Mouse (Mus musculus): ENCODE results near the gene Cfdp1. TPM values are rescaled to one million over a fixed set of nuclear protein-coding genes. Genes with fewer than 3 reads are reported as not detected.
"Not testable (repeated sequence)": the region's sequence is repeated elsewhere in the genome, so short reads cannot be mapped to it uniquely, and the experiment has no call there.

Cfdp1 gene
- polyA plus RNA-seq, 1 experiment: 111 TPM

DNA sequence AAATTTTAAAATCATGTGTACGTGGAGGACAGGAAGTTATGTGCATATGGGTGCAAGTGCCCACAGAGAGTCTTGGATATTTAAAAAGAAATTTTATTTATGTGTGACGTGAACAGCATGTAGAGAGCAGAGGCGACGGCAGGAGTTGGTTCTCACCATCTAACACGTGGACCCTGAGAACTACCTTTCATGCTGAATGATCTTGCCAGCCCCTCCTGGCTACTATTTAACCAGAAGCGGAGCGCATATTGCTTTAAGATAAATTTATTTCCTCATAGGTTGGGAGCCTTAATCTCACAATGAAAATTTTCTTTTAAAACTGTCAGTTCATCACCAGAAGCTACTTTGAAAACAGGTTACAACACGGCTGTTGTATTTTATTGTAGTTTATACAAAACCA lies 10.6 kb upstream of the Cfdp1 start:
- no peak for DNase-seq (ENCODE audit: extremely low spot score in 1 of 2, low spot score in 1 of 2)

DNA sequence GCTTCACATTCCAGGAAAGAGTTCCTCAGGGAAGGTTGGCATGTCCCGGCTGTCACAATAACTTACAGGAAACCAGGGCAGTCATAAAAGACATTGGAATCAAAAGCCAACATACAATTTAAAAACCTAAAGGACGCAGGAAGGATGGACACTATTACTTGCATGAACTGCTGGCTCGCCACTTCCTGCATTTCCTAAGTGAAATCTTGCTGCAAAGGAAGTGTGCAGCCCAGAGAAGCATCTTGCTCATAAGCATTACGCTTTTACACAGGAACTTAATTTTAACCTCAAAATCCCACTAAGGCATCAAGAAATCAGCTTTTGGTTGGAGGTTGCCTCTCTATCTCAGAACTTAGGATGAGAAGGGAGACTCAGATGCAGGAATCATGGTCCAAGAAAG lies 9.2 kb upstream of the Cfdp1 start:
- no peak for DNase-seq (ENCODE audit: extremely low spot score in 1 of 2, low spot score in 1 of 2)

DNA sequence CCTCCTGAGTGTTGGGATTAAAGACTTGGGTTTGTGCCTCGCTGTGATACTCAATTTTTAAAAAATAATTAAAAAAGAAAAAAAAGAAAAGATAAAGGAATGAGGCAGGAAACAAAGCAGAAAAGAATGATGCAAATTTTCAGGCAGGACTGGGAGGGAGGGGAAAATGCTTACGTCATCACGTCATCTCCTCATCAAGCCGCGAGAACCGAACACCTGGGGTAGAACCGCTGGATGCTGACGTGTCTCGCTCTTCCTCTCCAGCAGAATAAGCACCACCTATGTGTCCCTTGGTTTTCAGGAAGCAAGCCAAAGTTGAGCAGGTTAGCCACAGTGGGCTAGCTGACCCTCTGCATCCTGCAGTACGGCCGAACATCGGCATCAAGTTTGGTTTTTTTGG lies 1.9 kb upstream of the Cfdp1 start:
- no peak for DNase-seq (ENCODE audit: extremely low spot score in 1 of 2, low spot score in 1 of 2)

DNA sequence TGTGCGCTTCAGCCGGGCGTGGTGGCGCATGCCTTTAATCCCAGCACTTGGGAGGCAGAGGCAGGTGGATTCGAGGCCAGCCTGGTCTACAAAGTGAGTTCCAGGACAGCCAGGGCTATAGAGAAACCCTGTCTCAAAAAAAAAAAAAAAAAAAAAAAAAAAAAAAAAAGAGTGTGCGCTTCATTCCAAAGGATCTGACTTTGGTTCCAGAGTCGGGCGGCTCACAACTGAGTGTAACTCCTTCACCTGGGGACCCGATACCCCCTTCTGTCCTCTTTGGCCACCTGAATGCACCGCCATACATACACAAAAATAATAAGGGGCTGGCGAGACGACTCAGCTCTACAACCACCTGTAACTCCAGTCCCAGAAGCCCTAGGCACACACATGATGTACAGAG lies 872 bp downstream of the Cfdp1 start:
- DNase-seq (ENCODE audit: extremely low spot score in 1 of 2, low spot score in 1 of 2): not testable (repeated sequence)

DNA sequence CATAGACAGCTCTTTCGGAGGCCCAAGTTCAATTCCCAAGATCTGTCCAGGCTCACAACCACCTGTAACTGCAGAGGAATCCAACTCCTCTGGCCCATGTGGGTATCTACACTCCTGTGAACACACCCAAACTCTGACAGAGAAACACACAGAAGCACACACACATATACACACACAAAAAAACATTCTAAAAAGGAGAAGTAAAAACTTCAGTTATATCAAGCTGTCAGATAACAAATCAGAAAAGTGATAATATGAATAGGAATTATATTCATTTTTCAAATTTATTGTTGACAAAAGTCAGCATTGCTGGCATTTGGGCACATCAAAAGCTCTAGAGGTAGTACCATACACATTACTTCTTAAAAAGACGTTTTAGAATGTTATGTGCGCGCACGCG lies 7.3 kb downstream of the Cfdp1 start:
- no peak for DNase-seq (ENCODE audit: extremely low spot score in 1 of 2, low spot score in 1 of 2)

DNA sequence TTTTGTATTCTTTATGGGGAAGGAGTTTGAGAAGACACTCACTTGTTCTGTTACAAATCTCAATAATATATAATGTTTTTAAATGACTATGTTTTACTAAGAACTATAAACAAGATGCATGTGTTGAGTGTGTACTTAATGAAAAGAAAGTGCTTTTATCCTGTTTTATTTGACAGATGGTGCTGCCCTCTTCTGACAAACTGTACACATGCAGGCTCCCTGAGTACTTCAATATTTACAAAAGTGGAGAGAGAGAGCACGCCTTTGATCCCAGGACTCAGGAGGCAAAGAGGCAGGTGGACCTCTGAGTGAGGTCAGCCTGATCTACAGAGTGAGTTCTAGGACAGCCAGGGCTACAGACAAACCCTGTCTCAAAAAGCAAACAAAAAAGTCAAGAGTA lies 18.6 kb downstream of the Cfdp1 start:
- DNase-seq (ENCODE audit: extremely low spot score in 1 of 2, low spot score in 1 of 2): peak in 1 of 2 experiments; percentile 33

DNA sequence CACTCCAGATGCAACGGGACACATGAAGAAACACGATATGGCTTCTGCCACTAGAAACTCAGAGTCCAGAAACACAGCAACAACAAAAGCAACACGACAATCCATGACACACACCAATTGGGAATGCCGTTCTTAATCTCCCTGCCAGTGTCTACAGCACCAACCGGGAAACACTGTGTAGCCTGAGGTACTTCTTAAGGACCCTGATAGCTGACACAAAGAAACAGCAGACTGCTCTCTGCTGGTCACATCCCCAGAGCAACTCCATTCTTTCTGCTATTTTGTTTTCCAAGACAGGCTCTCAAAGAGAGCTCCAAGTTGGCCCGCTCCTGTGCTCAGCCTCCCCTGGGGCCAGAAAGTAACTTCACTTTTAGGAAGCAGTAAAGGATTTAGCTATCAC lies 20.1 kb downstream of the Cfdp1 start:
- no peak for DNase-seq (ENCODE audit: extremely low spot score in 1 of 2, low spot score in 1 of 2)

DNA sequence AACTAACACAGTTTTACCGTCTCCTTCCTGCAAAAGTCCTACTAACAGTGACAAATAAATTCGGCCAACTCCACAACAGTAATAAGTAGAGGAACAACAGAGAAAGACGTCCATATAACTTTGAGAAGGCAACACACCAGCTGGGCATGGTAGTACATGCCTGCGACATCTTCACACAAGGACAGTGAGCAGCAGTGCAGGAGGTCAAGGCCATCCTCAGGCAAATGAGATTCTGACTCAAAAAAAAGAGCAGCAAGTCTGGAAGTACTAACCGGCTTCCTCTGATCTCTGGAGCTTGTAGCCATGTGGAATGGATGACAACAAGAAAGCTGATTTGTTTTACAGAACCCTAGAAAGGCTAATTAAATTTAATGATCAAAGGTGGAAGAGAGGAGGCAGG lies 21.1 kb downstream of the Cfdp1 start:
- DNase-seq (ENCODE audit: extremely low spot score in 1 of 2, low spot score in 1 of 2): no peak

DNA sequence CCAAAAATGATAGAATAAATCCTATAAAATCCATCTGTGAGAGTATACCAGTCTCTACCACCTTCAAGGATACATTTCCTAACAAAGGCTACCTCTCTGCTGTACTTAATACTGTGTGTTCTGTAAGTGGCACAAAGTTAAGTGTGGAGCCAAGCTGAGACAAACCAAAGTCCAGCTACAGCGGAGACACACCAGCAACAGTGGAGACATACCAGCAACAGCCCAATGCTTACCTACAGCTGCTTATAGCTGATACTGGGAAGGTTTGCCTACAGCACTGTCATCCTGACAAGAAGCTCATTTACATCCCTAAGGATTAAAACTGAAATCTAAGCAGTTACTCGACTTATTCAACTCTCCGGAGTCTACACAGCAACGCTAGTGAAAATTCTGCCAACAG lies 22.1 kb downstream of the Cfdp1 start:
- no peak for DNase-seq (ENCODE audit: extremely low spot score in 1 of 2, low spot score in 1 of 2)

DNA sequence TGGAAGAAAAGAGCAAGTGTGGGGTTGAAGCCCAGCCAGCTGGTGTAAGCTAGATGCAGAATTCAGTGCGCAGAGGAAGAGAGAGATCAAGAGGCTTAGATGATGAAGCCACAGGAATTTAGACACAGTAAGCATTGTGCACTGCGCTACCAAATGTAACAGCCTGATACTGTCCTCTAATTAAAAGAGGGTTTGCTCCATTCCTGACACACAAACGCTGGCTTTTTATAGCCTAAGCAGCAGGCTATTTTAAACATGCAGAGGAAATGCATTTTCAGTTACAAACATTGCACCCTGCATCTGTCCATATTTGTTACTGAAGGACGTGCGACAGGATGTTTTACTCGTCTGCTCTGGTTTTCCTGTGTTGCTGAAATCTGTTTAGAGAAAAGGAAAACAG lies 25.5 kb downstream of the Cfdp1 start:
- peak in 1 of 2 experiments; percentile 33 for DNase-seq (ENCODE audit: extremely low spot score in 1 of 2, low spot score in 1 of 2)

DNA sequence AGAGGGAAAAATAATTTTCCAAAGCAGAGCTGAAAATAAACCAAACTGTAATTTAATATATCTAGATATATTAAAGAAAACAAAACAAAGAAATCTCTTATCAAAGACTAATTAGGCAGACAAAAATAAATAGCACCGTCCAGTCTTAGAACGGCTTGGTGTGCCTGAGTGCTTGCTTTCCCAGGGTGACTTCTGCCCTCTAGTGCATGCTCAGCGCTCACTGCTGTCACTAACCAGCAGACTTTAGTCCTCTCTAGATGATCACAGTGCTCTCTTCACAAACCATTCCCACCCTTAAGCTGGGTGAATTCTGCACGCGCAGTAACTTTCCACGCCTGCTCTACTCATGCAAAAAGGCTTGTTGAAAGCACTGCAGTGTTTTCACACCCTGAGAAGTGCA lies 28.9 kb downstream of the Cfdp1 start:
- peak in 1 of 2 experiments; percentile 30 for DNase-seq (ENCODE audit: extremely low spot score in 1 of 2, low spot score in 1 of 2)

DNA sequence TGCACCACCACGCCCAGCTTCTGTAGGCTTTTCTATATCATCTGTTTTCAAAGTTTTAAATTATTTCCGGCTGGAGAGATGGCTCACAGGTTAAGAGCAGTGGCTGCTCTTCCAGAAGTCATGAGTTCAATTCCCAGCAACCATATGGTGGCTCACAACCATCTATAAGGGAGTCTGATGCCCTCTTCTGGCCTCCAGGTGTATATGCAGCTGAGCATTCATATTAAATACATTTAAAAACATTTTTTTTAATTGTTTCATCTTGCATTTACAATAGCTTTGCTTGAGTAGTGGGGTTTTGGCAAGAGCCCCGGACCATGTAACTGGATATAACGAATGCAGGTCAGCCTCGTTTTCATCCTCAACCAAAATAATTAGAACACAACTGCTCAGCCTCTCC lies 29.8 kb downstream of the Cfdp1 start:
- no peak for DNase-seq (ENCODE audit: extremely low spot score in 1 of 2, low spot score in 1 of 2)

DNA sequence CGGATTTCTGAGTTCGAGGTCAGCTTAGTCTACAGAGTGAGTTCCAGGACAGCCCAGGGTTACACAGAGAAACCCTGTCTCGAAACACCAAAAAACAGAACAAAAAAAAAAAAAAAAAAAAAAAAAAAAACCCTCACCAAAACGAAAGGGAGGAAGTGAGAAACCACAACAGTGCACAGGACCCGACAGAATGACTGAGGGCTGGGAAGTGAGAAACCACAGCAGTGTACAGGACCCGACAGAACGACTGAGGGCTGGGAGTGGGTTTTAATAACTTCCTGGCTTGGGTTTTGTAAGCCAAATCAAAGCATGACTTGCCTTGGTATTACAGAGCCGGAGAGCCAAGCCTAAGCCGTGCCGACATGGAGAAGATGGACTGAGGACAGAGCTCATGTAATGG lies 32.9 kb downstream of the Cfdp1 start:
- no peak for DNase-seq (ENCODE audit: extremely low spot score in 1 of 2, low spot score in 1 of 2)

DNA sequence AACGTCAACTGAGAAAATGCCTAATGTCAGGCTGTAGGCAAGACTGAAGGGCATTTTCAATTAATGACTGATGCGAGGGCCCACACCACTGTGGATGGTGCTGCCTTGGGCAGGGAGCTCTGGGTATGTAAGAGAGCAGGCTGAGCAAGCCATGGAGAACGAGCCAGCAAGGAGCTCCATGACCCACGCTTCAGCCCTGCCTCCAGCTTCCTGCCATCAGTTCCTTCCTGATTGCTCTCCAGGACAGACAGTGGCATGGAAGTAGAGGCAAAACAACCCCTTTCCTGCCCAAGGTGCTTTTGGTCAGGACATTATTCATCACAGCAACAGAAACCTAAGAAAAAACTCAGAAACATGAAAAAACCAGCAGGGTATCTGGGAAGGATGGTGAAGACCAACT lies 33.4 kb downstream of the Cfdp1 start:
- no peak for DNase-seq (ENCODE audit: extremely low spot score in 1 of 2, low spot score in 1 of 2)

DNA sequence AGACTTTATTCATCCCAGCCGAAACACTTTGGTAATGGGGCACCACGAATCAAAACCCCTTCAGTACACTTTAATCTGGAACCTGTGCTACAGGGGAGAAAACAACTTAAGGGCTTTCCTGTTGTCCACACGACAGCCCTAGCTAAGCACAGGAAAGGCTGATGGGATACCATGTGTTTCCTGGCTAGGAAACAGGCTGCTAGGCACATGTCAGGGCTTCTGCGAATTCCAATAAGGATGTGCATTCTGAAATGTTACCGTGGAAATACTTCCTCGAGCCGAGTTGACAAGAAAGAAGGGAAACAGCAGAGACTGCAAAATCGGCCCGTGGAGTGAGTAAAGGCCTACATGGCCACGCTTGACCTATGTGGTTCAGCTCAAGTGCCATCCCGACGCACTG lies 34.1 kb downstream of the Cfdp1 start:
- DNase-seq (ENCODE audit: extremely low spot score in 1 of 2, low spot score in 1 of 2): no peak

DNA sequence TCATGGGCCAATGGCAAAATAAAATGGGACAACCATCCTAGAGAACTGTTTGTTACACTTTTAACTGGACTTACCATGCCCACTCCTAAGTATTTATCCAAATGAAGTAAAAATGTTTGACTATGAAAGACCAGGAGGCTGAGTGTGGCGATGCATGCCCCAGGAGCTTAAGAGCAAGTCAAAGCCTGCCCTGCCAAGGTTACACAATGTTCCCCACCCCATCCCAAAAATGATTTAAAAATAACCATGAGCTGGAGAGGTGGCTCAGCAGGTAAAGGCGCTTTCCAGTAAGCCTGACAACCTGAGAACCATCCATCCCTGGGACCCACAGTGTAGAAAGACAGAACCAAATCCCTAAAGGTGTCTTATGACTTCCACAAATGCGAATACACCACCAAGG lies 35.5 kb downstream of the Cfdp1 start:
- no peak for DNase-seq (ENCODE audit: extremely low spot score in 1 of 2, low spot score in 1 of 2)

DNA sequence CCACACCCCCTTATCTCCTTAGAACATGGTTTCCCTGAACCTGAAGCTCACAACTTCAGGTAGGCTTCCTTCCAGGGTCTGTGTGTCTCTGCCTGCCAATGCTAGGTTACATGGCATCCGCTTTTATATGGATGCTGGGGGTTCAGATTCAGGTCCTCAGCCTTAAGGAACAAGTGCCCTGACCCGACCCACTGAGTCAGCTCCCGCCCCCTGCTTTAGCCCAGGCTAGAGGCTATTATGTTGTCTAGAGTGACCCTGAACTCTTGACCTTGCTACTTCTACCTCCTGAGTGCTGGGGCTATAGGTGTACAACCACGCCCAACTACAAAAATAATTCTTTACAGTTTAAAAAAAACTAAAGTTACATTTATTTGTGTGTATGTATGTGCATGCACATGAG lies 39.0 kb downstream of the Cfdp1 start:
- DNase-seq (ENCODE audit: extremely low spot score in 1 of 2, low spot score in 1 of 2): no peak

DNA sequence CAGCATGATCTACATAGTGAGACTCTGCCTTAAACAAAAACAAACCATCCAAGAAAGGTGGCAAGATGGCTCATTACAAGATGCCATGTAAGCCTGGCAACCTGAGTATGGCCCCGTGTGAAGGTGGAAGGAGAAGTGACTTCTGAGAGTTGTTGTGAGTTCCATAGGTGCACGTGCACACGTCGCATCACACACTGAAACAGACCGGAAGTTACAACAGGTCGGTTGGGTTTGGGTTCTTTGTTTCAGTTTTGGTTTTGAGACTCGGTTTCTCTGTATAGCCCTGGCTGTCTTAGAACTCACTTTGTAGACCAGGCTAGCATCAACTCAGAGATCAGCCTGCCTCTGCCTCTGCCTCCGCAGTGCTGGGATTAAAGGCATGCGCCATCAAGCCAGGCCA lies 40.3 kb downstream of the Cfdp1 start:
- DNase-seq (ENCODE audit: extremely low spot score in 1 of 2, low spot score in 1 of 2): no peak

DNA sequence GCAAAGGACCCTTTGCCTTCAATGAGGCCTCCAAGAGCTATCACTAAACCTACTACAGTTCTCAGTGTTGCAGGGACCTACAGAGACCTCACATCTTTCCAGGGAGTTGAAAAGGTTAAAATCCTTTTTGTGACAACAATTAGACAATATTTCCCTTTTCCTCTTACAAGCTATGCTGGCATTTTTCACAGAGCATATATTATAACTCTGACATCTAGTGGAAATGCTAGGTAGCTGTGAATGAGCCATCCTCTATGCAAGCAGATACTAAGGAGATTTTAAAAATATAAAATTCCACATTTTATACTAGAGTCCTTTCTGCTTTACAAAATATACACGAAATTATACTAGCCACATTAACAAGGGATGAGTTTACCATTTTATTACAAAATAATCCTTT lies 41.3 kb downstream of the Cfdp1 start:
- DNase-seq (ENCODE audit: extremely low spot score in 1 of 2, low spot score in 1 of 2): peak in 1 of 2 experiments; percentile 51

DNA sequence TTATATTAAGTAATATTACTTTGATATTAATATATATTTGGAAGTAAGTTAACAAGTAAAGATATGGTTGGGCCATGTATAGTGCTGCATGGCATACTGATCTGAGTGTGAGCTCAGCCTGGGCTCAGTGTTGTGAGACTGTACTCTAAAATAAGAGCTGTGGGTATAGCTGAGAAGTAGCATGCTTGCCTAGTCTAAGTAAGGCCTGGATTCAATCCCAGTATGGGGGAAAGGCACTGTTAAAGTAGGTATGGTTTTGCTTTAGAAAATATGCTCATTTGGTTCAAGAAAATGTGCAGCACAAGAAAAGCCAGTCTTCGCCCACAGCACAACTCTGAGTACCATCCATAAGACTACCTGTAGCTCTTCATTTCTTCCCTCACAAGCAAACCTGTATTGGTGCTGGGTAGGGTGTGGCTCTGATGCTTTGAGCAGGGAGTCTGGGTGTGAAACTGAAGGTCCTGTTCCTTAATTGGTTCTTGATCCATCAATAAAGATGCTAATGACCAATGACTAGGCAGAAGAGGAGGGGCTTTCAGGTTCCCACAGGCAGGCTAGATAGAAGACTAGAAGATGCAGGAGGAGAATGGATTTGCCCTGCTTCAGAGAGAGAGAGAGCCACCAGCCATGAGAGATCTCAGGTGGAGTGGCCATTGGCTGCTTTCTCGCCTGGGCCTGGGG lies 43.3 kb downstream of the Cfdp1 start:
- DNase-seq (ENCODE audit: extremely low spot score in 1 of 2, low spot score in 1 of 2): peak; percentile 33 to 64

DNA sequence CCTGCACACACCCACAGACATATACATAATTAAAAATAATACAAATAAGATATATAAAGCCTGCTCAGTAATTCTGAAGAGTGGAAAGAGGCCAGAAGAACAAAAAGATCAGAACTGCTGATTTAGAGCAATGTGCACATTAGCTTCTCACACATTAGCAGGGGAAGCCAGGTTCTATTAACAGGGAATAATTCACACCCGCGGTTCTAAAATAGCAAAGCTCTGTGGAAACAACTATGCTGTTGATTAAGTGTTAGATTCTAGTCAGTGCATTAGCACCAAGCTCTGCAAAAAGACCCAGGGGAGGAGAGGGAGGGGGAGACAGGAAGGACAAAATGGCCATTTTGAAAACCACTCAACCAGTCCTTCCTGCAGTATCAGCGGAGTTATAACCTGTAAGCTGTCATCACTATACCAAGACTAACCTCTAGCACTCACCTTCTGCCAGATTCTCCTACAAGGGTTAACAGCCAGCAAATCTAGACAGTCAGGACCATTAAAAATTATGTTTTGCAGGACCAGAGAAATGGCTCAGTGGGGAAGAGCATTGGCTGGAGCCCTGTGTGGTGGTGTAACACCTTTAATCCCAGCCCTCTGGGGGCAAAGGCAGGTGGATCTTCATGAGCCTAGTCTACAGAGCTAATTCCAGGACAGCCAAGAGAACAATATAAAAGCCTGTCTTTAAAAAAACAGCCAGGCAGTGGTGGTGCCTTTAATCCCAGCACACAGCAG lies 45.0 kb downstream of the Cfdp1 start:
- DNase-seq (ENCODE audit: extremely low spot score in 1 of 2, low spot score in 1 of 2): no peak

DNA sequence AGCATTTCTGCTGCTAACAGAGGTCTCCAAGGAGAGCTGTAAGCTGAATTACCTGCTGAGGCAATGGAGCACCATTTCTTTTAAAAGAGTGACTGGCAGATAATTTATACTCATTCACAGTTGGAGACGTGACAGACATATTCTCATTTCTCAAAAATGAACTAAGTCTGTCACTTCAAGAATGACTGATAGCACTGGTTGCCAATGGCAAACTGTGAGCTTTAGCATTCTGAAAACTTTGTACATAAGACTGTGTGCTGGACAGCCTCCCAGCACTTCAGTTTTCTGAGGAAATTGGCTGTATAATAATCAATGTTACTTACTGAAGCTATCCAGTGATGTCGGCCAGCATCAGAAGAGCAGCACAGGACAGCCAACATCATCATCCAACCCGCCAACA lies 46.1 kb downstream of the Cfdp1 start:
- no peak for DNase-seq (ENCODE audit: extremely low spot score in 1 of 2, low spot score in 1 of 2)

Data from frontal cortex, adult 2 months (tissue).